Mouse (Mus musculus) CH12.LX (cell line): ENCODE results near the gene Rab4a. TPM values are rescaled to one million over a fixed set of nuclear protein-coding genes. Genes with fewer than 3 reads are reported as not detected.

Source experiments
- DNase-seq: peaks from one replicate; pipeline ENCODE4 v3.0.0-alpha.2; 2013; ENCODE audit errors: extremely low read depth
- H3K27ac ChIP-seq: 2 replicates; pipeline ENCODE4 v1.5.1; 2012; ENCODE audit warnings: low read depth, mild to moderate bottlenecking, control low read depth, moderate library complexity; ENCODE audit not compliant: insufficient read depth
- H3K27me3 ChIP-seq: replicated peaks from 2 replicates; pipeline ENCODE3; 2012; ENCODE audit warnings: inconsistent platforms
- H3K36me3 ChIP-seq, 2 experiments: replicated peaks in 1 of 2; 2 replicates each; pipeline versions ENCODE3 to v1.6.1; 2012; ENCODE audit warnings: inconsistent platforms in 1 of 2, low read length in 1 of 2, mild to moderate bottlenecking in 1 of 2, mixed read lengths in 1 of 2, moderate library complexity in 1 of 2; ENCODE audit not compliant: control insufficient read depth in 1 of 2, insufficient read depth in 1 of 2
- H3K4me1 ChIP-seq, 2 experiments: 2 replicates each; pipeline ENCODE4 v1.6.1; 2012; ENCODE audit warnings: inconsistent platforms in 1 of 2, moderate library complexity in 1 of 2; ENCODE audit not compliant: insufficient read depth in 2 of 2, control insufficient read depth in 1 of 2
- H3K4me2 ChIP-seq: 2 replicates; pipeline ENCODE4 v1.6.1; 2012; ENCODE audit warnings: low read depth, mild to moderate bottlenecking, control low read depth; ENCODE audit not compliant: poor library complexity, insufficient read depth, severe bottlenecking
- H3K4me3 ChIP-seq, 3 experiments: fragments of 150-350 bp in 1 of 3; sonication (generic) in 1 of 3; replicated peaks in 1 of 3; 2 replicates each; pipeline versions ENCODE3 to v1.5.1; 2011 to 2012; ENCODE audit warnings: low read depth in 2 of 3, low read length in 2 of 3, mild to moderate bottlenecking in 2 of 3, moderate library complexity in 2 of 3, control low read depth in 1 of 3, improper control_type of control experiment in 1 of 3, inconsistent platforms in 1 of 3, mixed read lengths in 1 of 3; ENCODE audit not compliant: poor library complexity in 1 of 3
- H3K79me2 ChIP-seq: replicated peaks from 2 replicates; pipeline ENCODE4 v1.6.1; 2012; ENCODE audit warnings: mild to moderate bottlenecking, moderate library complexity; ENCODE audit not compliant: control insufficient read depth, poor library complexity, insufficient read depth, severe bottlenecking; ENCODE audit errors: extremely low read depth
- H3K9ac ChIP-seq: 2 replicates; pipeline ENCODE4 v1.6.1; 2012; ENCODE audit warnings: low read depth, mild to moderate bottlenecking, control low read depth, moderate library complexity; ENCODE audit not compliant: insufficient read depth
- H3K9me3 ChIP-seq: replicated peaks from 2 replicates; pipeline ENCODE3; 2012; ENCODE audit warnings: low read length, inconsistent platforms, mixed read lengths
- CTCF ChIP-seq, 2 experiments: IDR thresholded peaks in 1 of 2; conservative IDR thresholded peaks in 1 of 2; 2 replicates each; pipeline ENCODE4 v1.5.1; 2011 to 2012; ENCODE audit warnings: low read depth in 2 of 2, low read length in 2 of 2, improper control_type of control experiment in 1 of 2, inconsistent platforms in 1 of 2, mild to moderate bottlenecking in 1 of 2, moderate library complexity in 1 of 2
- E2F4 ChIP-seq: IDR thresholded peaks from 2 replicates; pipeline ENCODE4 v1.6.1; 2011; ENCODE audit warnings: low read depth, low read length, improper control_type of control experiment; ENCODE audit not compliant: insufficient replicate concordance
- ELF1 ChIP-seq: IDR thresholded peaks from 2 replicates; pipeline ENCODE4 v1.6.1; 2014; ENCODE audit warnings: low read depth, mild to moderate bottlenecking, inconsistent platforms, low read length, improper control_type of control experiment
- EP300 ChIP-seq: IDR thresholded peaks from 2 replicates; pipeline ENCODE4 v1.6.1; 2011; ENCODE audit warnings: low read length, improper control_type of control experiment
- JUND ChIP-seq: conservative IDR thresholded peaks from 2 replicates; pipeline ENCODE4 v1.6.1; 2011; ENCODE audit warnings: low read depth, low read length, improper control_type of control experiment
- MXI1 ChIP-seq: IDR thresholded peaks from 2 replicates; pipeline ENCODE4 v1.6.1; 2011; ENCODE audit warnings: mild to moderate bottlenecking, low read depth, low read length, improper control_type of control experiment
- PAX5 ChIP-seq: IDR thresholded peaks from 2 replicates; pipeline ENCODE4 v1.6.1; 2012; ENCODE audit warnings: low read length, inconsistent platforms, mixed read lengths
- RCOR1 ChIP-seq: conservative IDR thresholded peaks from 2 replicates; pipeline ENCODE4 v1.6.1; 2012; ENCODE audit warnings: low read depth, mild to moderate bottlenecking, inconsistent platforms, low read length, improper control_type of control experiment
- TBP ChIP-seq: conservative IDR thresholded peaks from 2 replicates; pipeline ENCODE4 v1.6.1; 2011; ENCODE audit warnings: low read depth, low read length, improper control_type of control experiment
- TCF12 ChIP-seq: IDR thresholded peaks from 2 replicates; pipeline ENCODE4 v1.6.1; 2014; ENCODE audit warnings: low read depth, mild to moderate bottlenecking, inconsistent platforms, low read length, improper control_type of control experiment
- USF1 ChIP-seq: IDR thresholded peaks from 2 replicates; pipeline ENCODE4 v1.6.1; 2014; ENCODE audit warnings: low read depth, mild to moderate bottlenecking, inconsistent platforms, low read length, improper control_type of control experiment
- ZC3H11A ChIP-seq: IDR thresholded peaks from 2 replicates; pipeline ENCODE4 v1.6.1; 2012; ENCODE audit warnings: low read depth, mild to moderate bottlenecking, inconsistent platforms, low read length, improper control_type of control experiment
- ZNF384 ChIP-seq: IDR thresholded peaks from 2 replicates; pipeline ENCODE4 v1.6.1; 2012; ENCODE audit warnings: low read depth, low read length, improper control_type of control experiment, inconsistent platforms
- dilution Hi-C: fragments of 300-500 bp; cut with MboI; formaldehyde crosslinking; loops from 2 replicates; pipeline ENCODE4 v1.14.3; 2020; ENCODE audit warnings: low sequenced_read_pairs; ENCODE audit not compliant: extremely low pct_unique_long_range_greater_than_20kb, extremely low pct_ligation_motif_present
- in situ Hi-C: fragments of 300-500 bp; cut with MboI; formaldehyde crosslinking; loops from 3 replicates; pipeline ENCODE4 v1.14.3; 2019; ENCODE audit warnings: low sequenced_read_pairs, low pct_ligation_motif_present, low pct_unique_long_range_greater_than_20kb, mixed read lengths
- polyA plus RNA-seq: library from polyadenylated mRNA; unstranded; fragments of >175 nt; gene quantifications from 2 replicates; pipeline ENCODE4 v1.2.1, GENCODE M21; 2012; ENCODE audit warnings: low read depth; ENCODE audit not compliant: insufficient read length
- total RNA-seq, 2 experiments: library from RNA; depleted of rRNA; stranded (reverse); fragments of 300-350 nt in 1 of 2; fragments of >200 nt in 1 of 2; gene quantifications; 2 replicates each; pipeline ENCODE4 v1.2.3; 2012 to 2014

The Rab4a gene
- total and polyA plus RNA-seq, 3 experiments = not detected

DNA sequence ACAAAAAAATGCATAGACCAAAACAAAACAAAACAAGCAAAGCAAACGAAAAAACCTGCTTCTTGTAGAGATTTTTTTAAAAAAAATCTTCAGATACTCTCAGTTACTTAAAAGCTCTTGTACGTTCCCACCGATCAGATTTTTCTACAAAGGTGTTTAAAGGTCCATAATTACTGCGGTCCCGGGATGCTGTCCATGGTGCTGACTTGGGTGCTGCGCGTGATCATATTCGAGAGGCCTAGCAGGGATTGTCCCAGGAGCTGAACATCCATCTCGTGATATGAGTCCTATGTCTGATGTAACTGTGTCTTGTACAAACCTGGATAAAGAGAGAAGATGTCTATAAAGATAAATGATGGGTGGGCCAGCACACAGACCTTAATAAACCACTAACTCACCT is 32.7 kb downstream of the Rab4a start:
- in situ Hi-C loops (no loop called here), dilution Hi-C loops (no loop called here)
- no peaks in the 10 kb centered on the region for H3K9me3 ChIP-seq
- H3K4me1 ChIP-seq = no peaks in the 10 kb centered on the region
- no peak overlapping the region for H3K9ac ChIP-seq
- H3K4me2 ChIP-seq = no peak overlapping the region
- H3K4me3 ChIP-seq = no peak overlapping the region
- H3K79me2 ChIP-seq = no peaks in the 10 kb centered on the region
- DNase-seq = no peak
- TF ChIP-seq ZC3H11A (no peak), TCF12 (no peak), CTCF (conservative IDR thresholded peaks at IDR 0.05 in 1 of 2, IDR thresholded peaks at IDR 0.05 in 1 of 2; ENCODE audit: low read depth in 2 of 2, low read length in 2 of 2) (no peak)
- no peaks in the 10 kb centered on the region for H3K27me3 ChIP-seq
- H3K27ac ChIP-seq = no peak overlapping the region
- H3K36me3 ChIP-seq = peaks cover 0 to 60% of the 10 kb centered on the region in 2 experiments

- Histone ChIP-seq H3K36me3 (peaks cover 5 to 58% of the 10 kb centered on the region in 2 experiments), H3K27ac (no peak overlapping the region), H3K9me3 (no peaks in the 10 kb centered on the region), H3K9ac (no peak overlapping the region), H3K4me3 (no peak overlapping the region), H3K4me2 (no peak overlapping the region), H3K4me1 (peaks cover 0 to 3% of the 10 kb centered on the region in 2 experiments; a peak in 3 of 4 replicates), H3K79me2 (no peaks in the 10 kb centered on the region), H3K27me3 (no peaks in the 10 kb centered on the region)
- no peak for DNase-seq
- TF ChIP-seq E2F4 (no peak), JUND (no peak), ZNF384 (no peak), ELF1 (no peak)
- dilution Hi-C loops = no loop called here
- in situ Hi-C loops = no loop called here
Measured at GRCm38 (mm10) chr8:123840578-123841345, 35.0 kb downstream of the Rab4a start.

DNA sequence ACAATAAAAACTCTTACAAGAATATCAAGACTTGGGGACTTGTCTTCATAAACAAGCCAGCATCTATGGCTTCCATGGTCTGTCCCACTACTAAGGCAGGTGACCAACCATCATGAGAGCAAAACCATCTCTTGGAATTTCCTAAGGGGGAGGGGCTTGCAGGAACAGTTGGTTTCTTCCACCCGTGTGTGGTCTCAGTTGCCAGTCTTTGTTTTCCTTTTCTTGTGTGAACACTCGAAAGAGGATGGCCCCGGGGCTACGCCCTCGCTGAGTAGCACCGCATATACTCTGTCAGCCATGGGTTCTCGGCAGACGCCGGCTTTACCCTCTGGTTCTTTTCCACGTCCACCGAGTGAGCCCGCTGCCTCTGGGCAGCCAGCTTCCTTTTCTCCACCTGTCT is 36.3 kb downstream of the Rab4a start:
- Histone ChIP-seq H3K4me3 (no peak overlapping the region), H3K9ac (no peak overlapping the region), H3K27me3 (no peaks in the 10 kb centered on the region), H3K36me3 (peaks cover 5 to 61% of the 10 kb centered on the region in 2 experiments), H3K79me2 (no peaks in the 10 kb centered on the region), H3K9me3 (no peaks in the 10 kb centered on the region), H3K4me1 (peaks cover 0 to 16% of the 10 kb centered on the region in 2 experiments; a peak in 3 of 4 replicates), H3K27ac (no peak overlapping the region), H3K4me2 (no peak overlapping the region)
- TF ChIP-seq PAX5 (no peak), E2F4 (no peak), MXI1 (no peak), RCOR1 (no peak), USF1 (no peak), TBP (no peak), EP300 (no peak)
- no peak for DNase-seq
- dilution Hi-C loops (no loop called here), in situ Hi-C loops (no loop called here)
